Mouse (Mus musculus): Measurements from ENCODE around the gene Ncam1. TPM values are rescaled to one million over a fixed set of nuclear protein-coding genes. Genes with fewer than 3 reads are reported as not detected.

Ncam1 gene
- polyA plus RNA-seq, 1 experiment from 2014 or later: 126 TPM

DNA sequence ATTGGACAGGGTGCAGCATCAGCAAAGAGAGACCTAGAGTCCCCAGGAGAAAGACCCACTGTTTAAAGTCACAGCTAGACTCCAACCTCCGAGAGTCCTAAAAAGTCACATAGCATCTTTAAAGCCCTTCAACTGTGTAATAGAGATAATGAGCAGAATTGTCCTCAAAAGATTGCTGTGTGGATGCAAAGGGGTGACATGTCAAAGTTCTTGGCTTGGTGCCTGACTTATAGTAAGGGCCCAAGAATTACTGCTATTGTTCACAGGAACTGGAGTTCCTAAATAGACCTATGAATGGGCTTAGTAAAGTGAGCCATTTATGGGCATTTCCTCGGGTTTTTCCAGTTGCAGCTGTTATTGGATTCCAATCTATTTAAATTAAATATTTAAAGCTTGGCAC is 54.4 kb downstream of the Ncam1 start:
- H3K4me1 ChIP-seq (replicated peaks): peaks cover 12% of the 10 kb centered on the region
- WGBS: 75% methylated on average over 2 of the region's 2 CpGs
- no peak overlapping the region for H3K27ac ChIP-seq
- H3K36me3 ChIP-seq: no peaks in the 10 kb centered on the region
- H3K9me3 ChIP-seq: no peaks in the 10 kb centered on the region
- H3K27me3 ChIP-seq (ENCODE audit: insufficient read depth, poor library complexity, severe bottlenecking): no peaks in the 10 kb centered on the region
- no peak for DNase-seq (ENCODE audit: low spot score)
- no peak overlapping the region for H3K4me3 ChIP-seq

DNA sequence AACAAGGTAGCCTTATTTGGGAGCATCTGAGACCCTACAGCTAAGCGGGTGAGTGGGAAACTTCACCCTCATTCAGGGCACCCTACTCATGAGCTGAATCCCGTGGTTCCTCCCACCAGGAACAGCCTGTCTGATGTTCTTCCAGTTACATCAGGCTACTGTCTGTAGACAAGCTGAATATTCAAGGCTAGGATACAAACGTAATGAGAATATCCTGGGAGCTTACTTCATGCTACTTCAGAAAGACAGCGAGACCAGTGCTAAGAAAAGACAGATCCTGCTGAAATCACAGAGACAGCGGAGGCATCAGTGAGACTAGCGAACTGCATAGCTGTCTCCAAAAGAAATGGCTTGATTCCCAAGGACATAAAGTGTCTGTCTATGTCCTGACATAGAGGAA is 58.8 kb downstream of the Ncam1 start:
- WGBS: 89% methylated on average over 6 of the region's 6 CpGs
- H3K4me1 ChIP-seq (replicated peaks): peaks cover 7% of the 10 kb centered on the region; the same call in 1 of the 2 replicates
- no peak overlapping the region for H3K27ac ChIP-seq
- H3K27me3 ChIP-seq (ENCODE audit: insufficient read depth, poor library complexity, severe bottlenecking): no peaks in the 10 kb centered on the region
- H3K4me3 ChIP-seq: no peak overlapping the region
- no peak for DNase-seq (ENCODE audit: low spot score)
- no peaks in the 10 kb centered on the region for H3K36me3 ChIP-seq
- no peaks in the 10 kb centered on the region for H3K9me3 ChIP-seq

DNA sequence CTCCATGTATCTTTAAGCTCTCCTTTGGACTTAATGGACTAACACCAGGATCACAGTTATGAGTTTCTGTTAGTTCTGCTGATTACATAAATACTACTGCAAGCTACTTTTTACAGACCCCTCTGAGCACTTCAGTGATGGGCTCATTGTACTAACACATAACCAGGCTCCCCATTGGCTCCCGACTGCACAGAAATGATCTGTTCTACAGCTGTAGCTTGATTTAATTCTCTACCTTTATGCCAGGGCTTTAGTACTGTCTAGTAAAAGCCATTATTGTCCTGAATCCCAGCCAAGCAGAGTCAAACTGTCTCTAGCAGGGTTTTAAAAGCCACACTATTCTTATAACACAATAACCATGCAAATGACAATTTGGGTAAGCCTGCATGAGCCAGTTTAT is 60.2 kb downstream of the Ncam1 start:
- H3K27me3 ChIP-seq (ENCODE audit: insufficient read depth, poor library complexity, severe bottlenecking): no peaks in the 10 kb centered on the region
- H3K4me3 ChIP-seq: no peak overlapping the region
- no peaks in the 10 kb centered on the region for H3K36me3 ChIP-seq
- no peak for DNase-seq (ENCODE audit: low spot score)
- 72% methylated on average over 1 of the region's 1 CpGs for WGBS
- H3K27ac ChIP-seq: no peak overlapping the region
- H3K9me3 ChIP-seq: no peaks in the 10 kb centered on the region
- H3K4me1 ChIP-seq (replicated peaks): peaks cover 7% of the 10 kb centered on the region; the same call in 1 of the 2 replicates

- H3K36me3 ChIP-seq: no peaks in the 10 kb centered on the region
- H3K4me3 ChIP-seq: no peak overlapping the region
- 91% methylated on average over 6 of the region's 6 CpGs for WGBS
- no peak for DNase-seq (ENCODE audit: low spot score)
- H3K4me1 ChIP-seq (replicated peaks): peaks cover 7% of the 10 kb centered on the region; the same call in 1 of the 2 replicates
- H3K27ac ChIP-seq: no peak overlapping the region
- no peaks in the 10 kb centered on the region for H3K27me3 ChIP-seq (ENCODE audit: insufficient read depth, poor library complexity, severe bottlenecking)
- no peaks in the 10 kb centered on the region for H3K9me3 ChIP-seq
Observed at GRCm38 (mm10) chr9:49737166-49737565, 61.6 kb downstream of the Ncam1 start.

GRCm38 (mm10) chr9:49734348-49735007 is 64.2 kb downstream of the Ncam1 start:
- Histone ChIP-seq H3K27me3 (ENCODE audit: insufficient read depth, poor library complexity, severe bottlenecking) (no peaks in the 10 kb centered on the region), H3K4me1 (replicated peaks) (peaks cover 9% of the 10 kb centered on the region), H3K4me3 (no peak overlapping the region), H3K9me3 (no peaks in the 10 kb centered on the region), H3K36me3 (no peaks in the 10 kb centered on the region), H3K27ac (no peak overlapping the region)
- no peak for DNase-seq (ENCODE audit: low spot score)
- WGBS: 91% methylated on average over 7 of the region's 7 CpGs

- Histone ChIP-seq H3K36me3 (no peaks in the 10 kb centered on the region), H3K9me3 (no peaks in the 10 kb centered on the region), H3K27ac (no peak overlapping the region), H3K27me3 (ENCODE audit: insufficient read depth, poor library complexity, severe bottlenecking) (no peaks in the 10 kb centered on the region), H3K4me3 (no peak overlapping the region), H3K4me1 (replicated peaks) (peaks cover 16% of the 10 kb centered on the region)
- WGBS: 87% methylated on average over 5 of the region's 5 CpGs
- no peak for DNase-seq (ENCODE audit: low spot score)
Observed at GRCm38 (mm10) chr9:49733726-49734125, 65.0 kb downstream of the Ncam1 start.

DNA sequence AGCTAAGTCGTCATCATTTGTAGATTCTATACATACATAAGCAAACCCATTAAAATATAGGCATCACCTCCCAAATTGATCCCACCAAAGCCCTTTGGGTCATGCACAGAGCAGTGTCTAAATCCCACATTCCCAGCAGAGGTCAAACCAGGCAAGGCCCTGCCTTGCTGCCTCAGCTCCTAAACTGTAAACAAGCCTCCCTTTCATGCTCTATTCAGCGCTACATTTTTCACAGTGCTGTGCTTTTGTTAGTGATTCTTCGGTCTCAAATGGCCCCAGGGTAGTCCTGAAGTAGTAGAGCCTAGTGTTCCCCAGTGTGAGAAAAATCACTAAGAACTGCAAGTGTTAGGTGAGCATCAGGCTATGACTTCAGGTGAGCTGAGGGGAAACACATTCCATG is 69.2 kb downstream of the Ncam1 start:
- no peak overlapping the region for H3K4me3 ChIP-seq
- H3K36me3 ChIP-seq: no peaks in the 10 kb centered on the region
- no peak for DNase-seq (ENCODE audit: low spot score)
- H3K27me3 ChIP-seq (ENCODE audit: insufficient read depth, poor library complexity, severe bottlenecking): no peaks in the 10 kb centered on the region
- WGBS: 43% methylated on average over 3 of the region's 3 CpGs
- H3K9me3 ChIP-seq: no peaks in the 10 kb centered on the region
- H3K27ac ChIP-seq: no peak overlapping the region
- H3K4me1 ChIP-seq (replicated peaks): peaks cover 24% of the 10 kb centered on the region

- H3K4me3 ChIP-seq: no peak overlapping the region
- no peaks in the 10 kb centered on the region for H3K27me3 ChIP-seq (ENCODE audit: insufficient read depth, poor library complexity, severe bottlenecking)
- H3K9me3 ChIP-seq: no peaks in the 10 kb centered on the region
- H3K4me1 ChIP-seq (replicated peaks): peaks cover 24% of the 10 kb centered on the region
- 0 out of 2 replicates have a peak overlapping the region, but pooled peaks have one; percentile 29 for H3K27ac ChIP-seq
- DNase-seq (ENCODE audit: low spot score): peak; percentile 42
- H3K36me3 ChIP-seq: no peaks in the 10 kb centered on the region
- 28% methylated on average over 8 of the region's 8 CpGs for WGBS
Observed at GRCm38 (mm10) chr9:49728211-49728610, 70.5 kb downstream of the Ncam1 start.

- no peak for DNase-seq (ENCODE audit: low spot score)
- Histone ChIP-seq H3K36me3 (no peaks in the 10 kb centered on the region), H3K4me3 (no peak overlapping the region), H3K27me3 (ENCODE audit: insufficient read depth, poor library complexity, severe bottlenecking) (no peaks in the 10 kb centered on the region), H3K4me1 (replicated peaks) (peaks cover 7% of the 10 kb centered on the region), H3K27ac (no peak overlapping the region), H3K9me3 (no peaks in the 10 kb centered on the region)
- 92% methylated on average over 5 of the region's 5 CpGs for WGBS
Observed at GRCm38 (mm10) chr9:49722765-49723164, 76.0 kb downstream of the Ncam1 start.

DNA sequence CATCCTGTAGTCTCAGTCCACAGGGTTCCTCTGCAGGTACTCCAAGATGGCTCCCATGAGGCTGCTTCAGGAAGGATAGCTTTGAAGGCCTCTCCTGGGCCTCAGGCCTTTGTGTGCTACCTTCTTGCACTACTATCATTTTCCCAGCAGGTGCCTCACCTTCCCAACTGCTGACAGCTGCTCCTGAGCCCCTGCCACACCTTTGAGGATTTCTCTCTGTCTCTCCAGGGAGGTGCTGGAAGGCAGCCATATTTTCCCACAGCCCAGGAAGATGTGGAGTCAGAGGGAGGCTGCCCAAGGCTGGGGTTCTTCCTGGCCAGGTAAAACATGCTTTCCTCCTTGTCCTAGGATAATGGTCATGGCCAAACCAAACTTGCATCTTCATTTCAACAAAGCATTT is 83.6 kb downstream of the Ncam1 start:
- Histone ChIP-seq H3K9me3 (no peaks in the 10 kb centered on the region), H3K27ac (no peak overlapping the region), H3K36me3 (no peaks in the 10 kb centered on the region), H3K4me1 (replicated peaks) (0 out of 2 replicates have a peak, but pooled peaks cover 3% of the 10 kb centered on the region), H3K27me3 (ENCODE audit: insufficient read depth, poor library complexity, severe bottlenecking) (no peaks in the 10 kb centered on the region), H3K4me3 (no peak overlapping the region)
- no peak for DNase-seq (ENCODE audit: low spot score)

- no peak for DNase-seq (ENCODE audit: low spot score)
- H3K27ac ChIP-seq: no peak overlapping the region
- 0 out of 2 replicates have a peak, but pooled peaks cover 3% of the 10 kb centered on the region for H3K4me1 ChIP-seq (replicated peaks)
- H3K36me3 ChIP-seq: no peaks in the 10 kb centered on the region
- no peaks in the 10 kb centered on the region for H3K27me3 ChIP-seq (ENCODE audit: insufficient read depth, poor library complexity, severe bottlenecking)
- no peak overlapping the region for H3K4me3 ChIP-seq
- no peaks in the 10 kb centered on the region for H3K9me3 ChIP-seq
- WGBS: 83% methylated on average over 3 of the region's 3 CpGs
Observed at GRCm38 (mm10) chr9:49714091-49714490, 84.6 kb downstream of the Ncam1 start.

DNA sequence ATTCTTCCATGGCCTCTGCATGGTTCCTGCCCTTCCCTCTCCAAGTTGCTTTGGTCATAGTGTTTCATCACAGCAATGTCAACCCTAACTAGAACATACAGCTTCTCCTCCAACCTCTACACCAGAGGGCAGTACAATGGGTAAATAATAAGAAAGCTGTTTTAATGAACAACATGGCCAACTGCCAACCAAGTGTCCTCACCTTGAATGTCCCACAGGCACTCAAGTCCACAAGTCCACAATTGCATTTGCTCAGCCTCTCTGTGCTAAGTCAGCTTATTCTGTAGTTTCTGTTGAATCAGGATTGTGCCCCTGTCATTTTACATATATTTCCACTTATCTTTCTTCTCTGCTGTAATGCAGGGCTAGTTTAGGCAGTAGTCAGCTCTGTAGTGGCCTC is 91.1 kb downstream of the Ncam1 start:
- H3K27ac ChIP-seq: no peak overlapping the region
- H3K36me3 ChIP-seq: 0 out of 2 replicates have a peak, but pooled peaks cover 4% of the 10 kb centered on the region
- H3K4me3 ChIP-seq: no peak overlapping the region
- no peaks in the 10 kb centered on the region for H3K9me3 ChIP-seq
- DNase-seq (ENCODE audit: low spot score): no peak
- H3K27me3 ChIP-seq (ENCODE audit: insufficient read depth, poor library complexity, severe bottlenecking): no peaks in the 10 kb centered on the region
- no peaks in the 10 kb centered on the region for H3K4me1 ChIP-seq (replicated peaks)

DNA sequence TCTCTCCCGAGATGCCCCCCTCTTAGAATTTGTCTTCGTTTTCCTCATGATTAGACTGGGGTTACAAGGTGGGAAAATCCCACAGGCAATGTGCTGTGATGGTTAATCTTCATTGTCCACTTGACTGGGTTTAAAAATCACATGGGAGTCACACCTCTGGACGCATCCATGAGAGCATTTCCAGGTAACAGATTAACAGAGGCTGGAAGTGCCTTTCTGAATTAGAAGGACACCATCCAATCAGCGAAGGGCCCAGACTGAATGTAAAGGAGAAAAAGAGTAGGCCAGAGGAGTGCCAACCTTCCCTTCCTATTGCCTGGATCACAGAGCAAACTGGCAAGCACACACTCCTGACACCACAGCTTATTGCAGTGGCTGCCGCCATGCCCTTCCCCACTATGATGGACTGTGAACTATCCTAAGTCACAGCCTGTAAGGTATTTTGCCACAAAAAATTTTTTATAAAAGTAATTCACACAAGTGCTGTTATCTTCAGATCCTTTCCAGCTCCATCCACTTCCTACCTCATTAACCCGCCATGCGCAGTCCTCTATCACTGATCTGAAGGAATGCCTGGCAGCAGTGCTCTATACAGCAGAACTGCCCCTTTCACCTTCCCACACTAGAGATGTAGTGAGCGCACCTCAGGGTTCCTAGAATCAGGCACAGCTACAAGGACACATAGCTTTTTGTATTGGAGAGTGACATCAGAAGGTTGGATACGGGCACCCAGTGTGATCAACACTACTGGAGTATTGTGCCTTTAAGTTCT is 94.3 kb downstream of the Ncam1 start:
- 88% methylated on average over 9 of the region's 9 CpGs for WGBS
- Histone ChIP-seq H3K4me3 (no peak overlapping the region), H3K4me1 (replicated peaks) (no peaks in the 10 kb centered on the region), H3K27ac (no peak overlapping the region), H3K27me3 (ENCODE audit: insufficient read depth, poor library complexity, severe bottlenecking) (no peaks in the 10 kb centered on the region), H3K9me3 (no peaks in the 10 kb centered on the region), H3K36me3 (0 out of 2 replicates have a peak, but pooled peaks cover 4% of the 10 kb centered on the region)
- no peak for DNase-seq (ENCODE audit: low spot score)

Data from hindbrain, embryonic 10.5 days (tissue).